Mouse (Mus musculus) neutrophil, adult 5-6 weeks (primary cell): ENCODE results near the gene Gfod2. TPM values are rescaled to one million over a fixed set of nuclear protein-coding genes. Genes with fewer than 3 reads are reported as not detected.
A peak's percentile ranks its signal among the peaks of the same experiment; 100 is the strongest.

ENCODE experiments used
- ATAC-seq: fragments of 151-379, 151-347 bp; 2 replicates; pipeline ENCODE4 v1.8.0; 2017; ENCODE audit warnings: mild to moderate bottlenecking, moderate TSS enrichment; ENCODE audit not compliant: insufficient number of reproducible peaks, poor library complexity, low FRiP score, severe bottlenecking; ENCODE audit errors: extremely low read depth
- total RNA-seq: library from RNA; stranded (forward); fragments of 200-1000 nt; gene quantifications from 2 replicates; pipeline ENCODE4 v1.2.3, GENCODE M21; 2017

The Gfod2 gene
- total RNA-seq = 1.6 and 3.6 TPM in 2 replicates

GRCm38 (mm10) chr8:105758277-105759108 lies at the start of gene Gfod2:
Gfod2 (minus strand) TSS chr8:105758664.
- ATAC-seq = peak; percentile 89

- ATAC-seq = no peak
Observed at GRCm38 (mm10) chr8:105807766-105808165, 49.3 kb upstream of the Gfod2 start.

GRCm38 (mm10) chr8:105805964-105806363 lies 47.5 kb upstream of the Gfod2 start:
- no peak for ATAC-seq

GRCm38 (mm10) chr8:105805346-105805745 lies 46.9 kb upstream of the Gfod2 start:
- no peak for ATAC-seq

GRCm38 (mm10) chr8:105804797-105805196 lies 46.3 kb upstream of the Gfod2 start:
- ATAC-seq = no peak

- ATAC-seq = no peak
Observed at GRCm38 (mm10) chr8:105801153-105801904, 42.9 kb upstream of the Gfod2 start.

GRCm38 (mm10) chr8:105799091-105799812 lies 40.8 kb upstream of the Gfod2 start:
- ATAC-seq = no peak

- no peak for ATAC-seq
Observed at GRCm38 (mm10) chr8:105798408-105798807, 39.9 kb upstream of the Gfod2 start.

- no peak for ATAC-seq
Observed at GRCm38 (mm10) chr8:105795785-105796184, 37.3 kb upstream of the Gfod2 start.

- no peak for ATAC-seq
Observed at GRCm38 (mm10) chr8:105794009-105794598, 35.6 kb upstream of the Gfod2 start.

GRCm38 (mm10) chr8:105793331-105793730 lies 34.9 kb upstream of the Gfod2 start:
- no peak for ATAC-seq

GRCm38 (mm10) chr8:105789626-105790025 lies 31.2 kb upstream of the Gfod2 start:
- no peak for ATAC-seq

- ATAC-seq = peak; percentile 23; the same call in 1 of the 2 replicates
Observed at GRCm38 (mm10) chr8:105788927-105789326, 30.5 kb upstream of the Gfod2 start.

GRCm38 (mm10) chr8:105788241-105788640 lies 29.8 kb upstream of the Gfod2 start:
- ATAC-seq = peak; percentile 46; the same call in 1 of the 2 replicates

- no peak for ATAC-seq
Observed at GRCm38 (mm10) chr8:105780298-105780697, 21.8 kb upstream of the Gfod2 start.

GRCm38 (mm10) chr8:105777833-105778232 lies 19.4 kb upstream of the Gfod2 start:
- no peak for ATAC-seq

GRCm38 (mm10) chr8:105774498-105774897 lies 16.0 kb upstream of the Gfod2 start:
- ATAC-seq = no peak

- ATAC-seq = no peak
Observed at GRCm38 (mm10) chr8:105773441-105773861, 15.0 kb upstream of the Gfod2 start.
